Mouse (Mus musculus) gastrocnemius, postnatal 25 days (tissue): ENCODE measurements around the gene Ggps1. TPM values are rescaled to one million over a fixed set of nuclear protein-coding genes. Genes with fewer than 3 reads are reported as not detected.
"Not testable (repeated sequence)": the region's sequence is repeated elsewhere in the genome, so short reads cannot be mapped to it uniquely, and the experiment has no call there.

Experiments
- DNase-seq: peaks from one replicate; pipeline ENCODE4 v3.0.0; 2022
- total RNA-seq, 2 experiments: library from RNA; stranded (reverse); gene quantifications; 1 replicate in 1 of 2; 2 replicates in 1 of 2; pipeline ENCODE4 v1.2.3; 2021

Gene Ggps1
- total RNA-seq, 2 experiments from 2014 or later: 10.4 to 12.6 TPM

DNA sequence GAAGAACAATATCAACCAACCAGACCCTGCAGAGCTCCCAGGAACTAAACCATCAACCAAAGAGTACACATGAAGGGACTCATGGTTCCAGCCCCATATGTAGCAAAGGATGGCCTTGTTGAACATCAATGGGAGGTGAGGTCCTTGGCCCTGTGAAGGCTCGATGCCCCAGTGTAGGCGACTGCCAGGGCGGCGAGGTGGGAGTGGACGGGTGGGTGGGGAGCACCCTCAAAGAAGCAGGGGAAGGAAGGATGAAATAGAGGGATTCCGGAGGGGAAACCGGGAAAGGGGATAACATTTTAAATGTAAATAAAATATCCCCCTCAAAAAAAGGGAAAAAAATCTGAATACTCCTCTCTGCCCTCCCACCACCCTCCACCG lies 24.4 kb downstream of the Ggps1 start:
- DNase-seq: no peak

GRCm38 (mm10) chr13:14035875-14036630 lies 27.2 kb downstream of the Ggps1 start:
- no peak for DNase-seq

DNA sequence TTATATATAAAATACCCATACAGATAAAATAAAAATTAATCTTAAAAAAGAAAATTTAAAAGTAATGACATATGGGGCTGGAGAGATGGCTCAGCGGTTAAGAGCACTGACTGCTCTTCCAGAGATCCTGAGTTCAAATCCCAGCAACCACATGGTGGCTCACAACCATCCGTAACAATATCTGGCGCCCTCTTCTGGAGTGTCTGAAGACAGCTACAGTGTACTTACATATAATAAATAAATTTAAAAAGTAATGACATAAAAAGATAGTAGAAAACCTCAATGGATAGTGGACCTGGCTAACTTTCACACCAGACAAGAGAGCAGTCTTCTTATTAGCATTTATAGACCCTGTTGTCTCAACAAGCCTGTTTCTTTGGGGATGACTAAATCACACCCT lies 27.9 kb downstream of the Ggps1 start:
- not testable (repeated sequence) for DNase-seq

DNA sequence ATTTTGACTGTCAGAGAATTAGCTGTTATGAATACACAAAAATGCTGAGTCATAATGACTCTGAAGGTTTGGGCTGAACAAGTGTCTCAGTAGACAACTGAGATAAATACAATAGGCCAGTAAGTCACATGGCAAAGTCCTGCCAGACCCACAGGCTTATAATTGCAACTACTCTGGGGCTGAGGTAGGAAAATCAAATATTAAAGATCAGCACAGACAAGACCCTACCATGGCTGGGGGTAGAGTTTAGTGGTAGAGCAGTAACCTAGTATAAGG lies 29.3 kb downstream of the Ggps1 start:
- DNase-seq: no peak

- no peak for DNase-seq
Measured at GRCm38 (mm10) chr13:14033309-14034072, 29.8 kb downstream of the Ggps1 start.

DNA sequence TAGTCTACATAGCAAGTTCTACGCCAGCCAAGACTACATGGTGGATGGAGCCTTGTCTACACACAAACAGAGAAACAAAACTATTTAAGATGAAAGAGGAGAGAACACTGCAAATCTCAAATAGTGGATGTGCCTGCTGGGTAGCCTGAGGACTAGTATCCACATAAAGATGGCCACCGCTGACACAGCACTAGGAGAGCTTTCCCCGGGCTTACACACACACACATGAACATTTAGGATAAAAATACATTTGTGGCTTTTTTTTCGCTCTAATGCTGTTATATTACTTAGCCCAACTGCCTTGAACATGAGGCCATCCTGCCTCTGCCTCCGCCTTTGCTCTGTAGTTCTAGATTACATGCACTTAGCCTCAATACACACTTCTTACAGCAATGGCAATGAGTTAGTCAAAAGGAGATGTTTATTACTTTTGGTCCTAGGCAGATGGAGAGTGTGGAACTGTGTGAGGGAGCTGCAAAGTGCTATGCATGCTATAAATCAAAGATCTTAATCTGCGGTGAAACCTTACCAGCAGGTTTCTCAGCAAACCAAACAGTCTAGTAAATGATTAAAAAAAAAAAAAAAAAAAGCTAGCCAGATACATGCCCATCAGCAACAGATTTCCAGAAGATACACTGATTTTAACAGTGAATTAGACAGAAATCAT lies 37.0 kb downstream of the Ggps1 start:
- DNase-seq: no peak

GRCm38 (mm10) chr13:14025554-14025953 lies 37.7 kb downstream of the Ggps1 start:
- DNase-seq: no peak

DNA sequence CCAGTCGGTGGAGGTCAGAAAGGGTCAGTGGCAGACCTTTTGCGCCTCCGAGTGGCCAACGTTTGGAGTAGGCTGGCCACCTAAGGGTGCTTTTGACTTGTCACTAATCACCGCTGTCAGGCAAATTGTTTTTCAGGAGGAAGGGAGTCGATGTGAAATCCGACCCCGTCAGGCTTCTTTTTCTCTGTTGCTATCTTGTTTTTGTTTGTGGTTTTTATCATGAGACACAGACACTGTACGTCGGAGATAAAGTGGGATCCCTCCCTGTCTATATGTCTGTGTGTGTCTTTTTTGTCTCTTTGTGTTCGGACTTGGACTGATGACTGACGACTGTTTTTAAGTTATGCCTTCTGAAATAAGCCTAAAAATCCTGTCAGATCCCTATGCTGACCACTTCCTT lies 41.9 kb downstream of the Ggps1 start:
- DNase-seq: not testable (repeated sequence)

DNA sequence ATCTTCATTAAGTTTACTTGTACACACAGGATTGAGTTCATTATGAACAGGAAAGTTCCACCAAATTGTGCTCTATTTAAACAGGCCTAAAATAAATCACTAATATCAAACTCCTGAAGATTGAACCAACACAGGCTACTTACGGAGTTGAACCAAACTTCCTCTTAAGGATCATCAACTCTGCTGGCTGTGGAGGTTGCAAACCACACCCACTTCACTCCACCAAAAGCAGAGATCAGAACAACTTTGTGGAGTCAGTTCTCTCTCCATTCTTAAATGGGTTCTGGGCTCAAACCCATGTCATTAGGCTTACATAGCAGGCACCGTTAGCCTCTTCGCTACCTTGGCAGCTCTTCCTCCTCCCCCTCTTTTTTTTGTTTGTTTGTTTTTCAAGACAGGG lies 44.4 kb downstream of the Ggps1 start:
- no peak for DNase-seq

- no peak for DNase-seq
Measured at GRCm38 (mm10) chr13:14018283-14018682, 45.0 kb downstream of the Ggps1 start.

DNA sequence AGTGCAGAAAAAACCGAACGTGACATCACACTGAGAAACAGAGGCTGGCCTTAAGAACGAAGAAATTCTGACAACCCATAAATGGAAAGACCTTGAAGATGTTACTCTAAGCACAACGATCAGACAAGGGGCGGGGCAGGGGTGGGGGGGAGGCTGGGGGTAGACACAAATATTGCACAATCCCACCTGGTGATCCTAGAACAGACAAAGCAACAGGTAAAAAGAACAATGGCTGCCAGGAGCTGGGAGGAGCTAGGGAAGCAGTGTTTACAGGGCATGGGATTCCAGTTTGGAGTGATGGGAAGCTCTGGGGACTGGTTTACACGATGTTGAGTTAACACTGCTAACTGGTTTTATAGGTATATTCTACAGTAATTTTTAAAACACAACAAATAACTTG lies 47.7 kb downstream of the Ggps1 start:
- no peak for DNase-seq

DNA sequence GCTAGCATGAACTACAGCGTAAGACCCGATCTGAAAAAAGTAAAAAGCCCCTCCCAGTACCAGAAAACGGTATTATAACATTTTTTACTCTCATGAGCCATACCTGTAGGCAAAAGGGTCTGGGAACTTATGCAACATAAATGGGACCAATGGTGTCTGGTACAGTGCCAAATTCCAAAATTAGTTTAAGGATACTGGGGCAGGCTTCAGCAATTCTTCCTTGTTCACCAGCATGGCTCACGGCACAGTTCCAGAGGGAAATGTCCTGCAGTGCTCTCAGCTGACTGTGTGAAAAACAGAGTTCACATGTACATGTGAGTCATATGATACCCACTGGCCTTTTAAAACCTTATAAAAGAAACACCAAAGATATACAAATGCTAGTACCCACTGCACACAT lies 48.7 kb downstream of the Ggps1 start:
- no peak for DNase-seq

GRCm38 (mm10) chr13:14014001-14014400 lies 49.3 kb downstream of the Ggps1 start:
- no peak for DNase-seq

GRCm38 (mm10) chr13:14011454-14011995 lies 51.8 kb downstream of the Ggps1 start:
- DNase-seq: no peak

DNA sequence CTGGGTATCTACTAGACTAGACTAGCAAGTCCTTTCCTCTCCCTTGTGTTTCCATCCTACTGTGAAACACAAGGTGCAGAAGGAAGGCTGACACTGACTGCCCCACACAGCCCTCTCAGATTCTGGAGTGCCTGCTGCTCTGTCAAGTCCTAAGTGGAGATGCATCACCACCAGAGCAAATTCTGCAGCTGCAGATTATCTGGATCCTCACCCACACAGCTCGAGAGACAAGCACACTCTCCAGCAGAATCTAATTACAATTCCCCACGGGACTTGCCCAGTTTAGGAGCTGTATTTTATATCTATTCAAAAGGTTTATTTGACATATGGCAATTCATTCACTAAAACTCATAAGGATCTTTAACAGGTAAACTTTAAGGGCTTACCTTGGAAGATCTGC lies 57.2 kb downstream of the Ggps1 start:
- DNase-seq: no peak

DNA sequence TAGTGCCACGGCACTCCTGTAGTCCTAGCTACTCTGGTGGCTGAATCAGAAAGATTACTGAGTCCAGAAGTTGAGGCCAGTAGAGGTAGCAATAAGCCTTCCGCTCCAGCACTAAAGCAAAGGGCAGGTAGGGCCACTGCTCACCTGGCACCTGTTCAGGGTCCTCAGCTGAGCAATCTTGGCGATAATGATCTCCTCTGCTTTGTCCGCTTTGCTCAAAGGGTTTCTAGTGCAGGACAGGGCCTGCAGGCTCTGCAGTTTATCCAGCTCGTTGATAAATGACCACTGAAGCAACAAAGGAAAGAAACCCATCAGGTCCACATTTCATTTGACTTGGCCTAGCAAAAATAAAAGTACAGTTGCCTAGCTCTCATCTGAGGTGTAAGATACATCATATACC lies 58.3 kb downstream of the Ggps1 start:
- DNase-seq: no peak

- DNase-seq: no peak
Measured at GRCm38 (mm10) chr13:14004086-14004485, 59.2 kb downstream of the Ggps1 start.

DNA sequence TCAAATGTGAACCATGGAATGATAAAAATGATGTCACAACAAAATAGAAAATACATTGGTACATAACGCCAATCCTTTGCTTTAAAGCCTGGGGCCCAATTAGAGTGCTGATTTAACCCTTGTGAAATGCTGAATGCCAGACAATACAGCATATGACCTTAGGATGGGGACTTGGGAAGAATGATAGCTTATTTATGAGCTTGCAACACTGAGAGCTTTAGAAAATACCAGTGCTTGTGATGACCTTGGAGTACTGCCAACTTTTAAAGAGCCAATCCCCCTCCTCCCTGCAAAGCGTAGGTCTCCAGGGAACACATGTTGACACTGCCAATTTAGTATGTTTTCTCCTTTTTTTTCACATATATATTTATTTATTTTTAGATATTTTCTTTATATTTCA lies 60.6 kb downstream of the Ggps1 start:
- DNase-seq: no peak

Other genes starting within 250 kb of the Ggps1 start
- 10 to 100 TPM; 47.1 to 63.9 TPM for gene B3galnt2, start 109.0 kb downstream of the Ggps1 start, total RNA-seq
- gene Tbce, start 23.9 kb downstream of the Ggps1 start, total RNA-seq: 10 to 100 TPM; 16.8 to 20.2 TPM
- 10 to 100 TPM; 12.0 to 12.5 TPM for gene Arid4b, start 256 bp downstream of the Ggps1 start, total RNA-seq